In the genomic region with DNA sequence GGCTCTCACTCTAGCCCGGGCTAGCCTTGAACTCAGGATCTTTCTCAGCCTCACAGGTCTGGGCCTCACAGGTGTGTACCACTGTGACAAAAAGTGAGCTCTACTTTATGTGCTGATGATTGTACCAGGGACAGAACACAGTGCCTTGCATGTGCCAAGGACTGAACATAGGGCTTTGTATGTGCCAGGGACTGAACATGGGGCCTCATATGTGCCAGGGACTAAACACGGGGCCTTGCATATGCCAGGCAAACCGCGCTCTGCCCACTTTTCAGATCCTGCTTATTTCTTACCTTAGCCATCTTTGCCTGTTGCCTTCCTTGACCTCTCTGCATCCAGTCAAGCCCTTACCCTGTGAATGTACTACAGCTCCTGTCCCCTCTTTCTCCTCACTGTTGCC, we compare ENCODE assay signal across 36 mouse cellular contexts. TPM values are rescaled to one million over a fixed set of nuclear protein-coding genes. Genes with fewer than 3 reads are reported as not detected.
DNase-seq lines count a peak whose midpoint lies in the region; ATAC-seq and TF ChIP-seq lines count a peak whose summit lies in the region.
"Had no signal": no experiment of that assay in that cellular context is flagged by ENCODE, and none has a peak within 500 bp of the region (broad histone marks: within the 10 kb centered on the region; RNA-seq: fewer than 3 reads in every experiment).

No protein-coding gene starts in this region.

- no peak for DNase-seq in cerebellum, adult 2 months
- no peak for DNase-seq in cerebellum, postnatal 4 days (ENCODE audit: low spot score in 2 of 2)
- DNase-seq in hindbrain, embryonic 14.5 days (ENCODE audit: low spot score): no peak
- DNase-seq in midbrain, postnatal 0 days (ENCODE audit: low spot score): no peak
- no peak for DNase-seq in embryo, embryonic 9.5 days (ENCODE audit: extremely low spot score)
- DNase-seq: adrenal gland, postnatal 10 days; cerebellum, adult 11-12 months; forebrain, postnatal 0 days; gastrocnemius, postnatal 10 days; kidney, adult 8-10 months; kidney, postnatal 4 days; layer of hippocampus, adult 9-11 months; lung, adult 18-20 months; lung, postnatal 4 days; right cerebral cortex, postnatal 14 days; thymus, postnatal 14 days had no signal

- no peak overlapping the region for H3K4me3 ChIP-seq in cerebellum, adult 2 months (replicated peaks; ENCODE audit: insufficient read depth, low read depth, low read length)
- H3K4me3 ChIP-seq in hindbrain, embryonic 13.5 days: no peak overlapping the region
- no peak overlapping the region for H3K4me3 ChIP-seq in hindbrain, embryonic 14.5 days (replicated peaks; ENCODE audit: low read length)
- H3K4me3 ChIP-seq in erythroblast, embryonic 14.5 days (replicated peaks): peak overlapping the region; percentile 40
- H3K4me3 ChIP-seq in liver, embryonic 16.5 days (ENCODE audit: low read depth, low read length): peak overlapping the region; percentile 7; the same call in 1 of the 2 replicates
- no peak overlapping the region for H3K4me3 ChIP-seq in midbrain, postnatal 0 days (ENCODE audit: low read depth, low read length)
- H3K4me3 ChIP-seq: embryonic facial prominence, embryonic 12.5 days; forebrain, embryonic 12.5 days; heart, embryonic 10.5 days; hindbrain, embryonic 10.5 days; intestine, embryonic 15.5 days; limb, embryonic 12.5 days; midbrain, embryonic 13.5 days; stomach, embryonic 15.5 days had no signal

- 0 out of 2 replicates have a peak overlapping the region, but pooled peaks have one; percentile 19 for H3K9ac ChIP-seq in hindbrain, embryonic 13.5 days
- no peak overlapping the region for H3K9ac ChIP-seq in hindbrain, embryonic 14.5 days
- peak overlapping the region; percentile 64 for H3K9ac ChIP-seq in liver, embryonic 16.5 days (ENCODE audit: low read depth, low read length)
- H3K9ac ChIP-seq in midbrain, postnatal 0 days (replicated peaks; ENCODE audit: low read length, poor library complexity, severe bottlenecking): no peak overlapping the region
- H3K9ac ChIP-seq: embryonic facial prominence, embryonic 12.5 days; forebrain, embryonic 12.5 days; forebrain, postnatal 0 days; intestine, embryonic 15.5 days; limb, embryonic 12.5 days; midbrain, embryonic 13.5 days; stomach, embryonic 15.5 days had no signal

- WGBS in cerebellum, adult 2 months: 59% methylated on average over 4 of the region's 4 CpGs
- WGBS in hindbrain, embryonic 13.5 days: 97% methylated on average over 4 of the region's 4 CpGs
- WGBS in hindbrain, embryonic 14.5 days: 96% methylated on average over 4 of the region's 4 CpGs
- 87% methylated on average over 4 of the region's 4 CpGs for whole genome bisulfite sequencing in liver, embryonic 16.5 days (ENCODE audit: insufficient replicate concordance)
- 98% methylated on average over 4 of the region's 4 CpGs for WGBS in midbrain, postnatal 0 days

- H3K9me3 ChIP-seq in hindbrain, embryonic 13.5 days: no peaks in the 10 kb centered on the region
- no peaks in the 10 kb centered on the region for H3K9me3 ChIP-seq in hindbrain, embryonic 14.5 days (ENCODE audit: control insufficient read depth, low read length)
- no peaks in the 10 kb centered on the region for H3K9me3 ChIP-seq in erythroblast, embryonic 14.5 days (ENCODE audit: control insufficient read depth, low read length)
- H3K9me3 ChIP-seq in liver, embryonic 16.5 days (replicated peaks; ENCODE audit: control insufficient read depth, low read length): no peaks in the 10 kb centered on the region
- no peaks in the 10 kb centered on the region for H3K9me3 ChIP-seq in midbrain, postnatal 0 days (ENCODE audit: low read length)
- H3K9me3 ChIP-seq: embryonic facial prominence, embryonic 12.5 days; forebrain, embryonic 12.5 days; heart, embryonic 10.5 days; hindbrain, embryonic 10.5 days; intestine, embryonic 15.5 days; limb, embryonic 12.5 days; midbrain, embryonic 13.5 days; stomach, embryonic 15.5 days had no signal

- TF ChIP-seq POLR2A in cerebellum, adult 2 months (IDR thresholded peaks at IDR 0.05; ENCODE audit: borderline replicate concordance, insufficient read depth, low read length): no peak

- H3K4me2 ChIP-seq in hindbrain, embryonic 13.5 days: no peak overlapping the region
- H3K4me2 ChIP-seq in hindbrain, embryonic 14.5 days (replicated peaks): no peak overlapping the region
- H3K4me2 ChIP-seq in liver, embryonic 16.5 days (ENCODE audit: low read depth, low read length): peak overlapping the region; percentile 46
- no peak overlapping the region for H3K4me2 ChIP-seq in midbrain, postnatal 0 days (ENCODE audit: low read depth, low read length, poor library complexity, severe bottlenecking)
- H3K4me2 ChIP-seq: embryonic facial prominence, embryonic 12.5 days; forebrain, embryonic 12.5 days; intestine, embryonic 15.5 days; limb, embryonic 12.5 days; midbrain, embryonic 13.5 days; stomach, embryonic 15.5 days had no signal

- ATAC-seq in hindbrain, embryonic 13.5 days (ENCODE audit: low FRiP score): no peak
- ATAC-seq in hindbrain, embryonic 14.5 days (ENCODE audit: low FRiP score): no peak
- ATAC-seq in liver, embryonic 16.5 days (ENCODE audit: low read depth): no peak
- no peak for ATAC-seq in midbrain, postnatal 0 days (ENCODE audit: low FRiP score)
- ATAC-seq: forebrain, postnatal 0 days; lung, postnatal 0 days; midbrain, embryonic 13.5 days; Patski had no signal

- no peak for TF ChIP-seq CTCF in cerebellum, adult 2 months (IDR thresholded peaks at IDR 0.05; ENCODE audit: borderline replicate concordance, insufficient read depth, low read depth, low read length)
- TF ChIP-seq CTCF in midbrain, postnatal 0 days (IDR thresholded peaks at IDR 0.05): no peak

- H3K36me3 ChIP-seq in hindbrain, embryonic 13.5 days: peaks cover 93% of the 10 kb centered on the region
- peaks cover 88% of the 10 kb centered on the region for H3K36me3 ChIP-seq in hindbrain, embryonic 14.5 days (replicated peaks; ENCODE audit: control insufficient read depth, insufficient read depth)
- H3K36me3 ChIP-seq in erythroblast, embryonic 14.5 days (ENCODE audit: control insufficient read depth): peaks cover 96% of the 10 kb centered on the region
- H3K36me3 ChIP-seq in liver, embryonic 16.5 days (ENCODE audit: control insufficient read depth, insufficient read depth): peaks cover 68% of the 10 kb centered on the region
- peaks cover 50% of the 10 kb centered on the region for H3K36me3 ChIP-seq in midbrain, postnatal 0 days (ENCODE audit: insufficient read depth, low read length)

- peaks cover 10% of the 10 kb centered on the region; the same call in 1 of the 2 replicates for H3K4me1 ChIP-seq in cerebellum, adult 2 months (ENCODE audit: control insufficient read depth, insufficient read depth, low read length)
- H3K4me1 ChIP-seq in hindbrain, embryonic 13.5 days (replicated peaks): no peaks in the 10 kb centered on the region
- H3K4me1 ChIP-seq in hindbrain, embryonic 14.5 days (replicated peaks; ENCODE audit: control insufficient read depth, insufficient read depth, low read length): no peaks in the 10 kb centered on the region
- H3K4me1 ChIP-seq in erythroblast, embryonic 14.5 days (ENCODE audit: control insufficient read depth): peaks cover 81% of the 10 kb centered on the region
- peaks cover 61% of the 10 kb centered on the region for H3K4me1 ChIP-seq in liver, embryonic 16.5 days (ENCODE audit: control insufficient read depth, low read depth, low read length)
- H3K4me1 ChIP-seq in midbrain, postnatal 0 days (ENCODE audit: insufficient read depth, low read length): no peaks in the 10 kb centered on the region
- H3K4me1 ChIP-seq: embryonic facial prominence, embryonic 12.5 days; forebrain, embryonic 12.5 days; hindbrain, embryonic 10.5 days; intestine, embryonic 15.5 days; limb, embryonic 12.5 days; midbrain, embryonic 13.5 days; stomach, embryonic 15.5 days had no signal

- 0 out of 2 replicates have a peak overlapping the region, but pooled peaks have one; percentile 11 for H3K27ac ChIP-seq in cerebellum, adult 2 months (ENCODE audit: insufficient read depth, low read length)
- no peak overlapping the region for H3K27ac ChIP-seq in hindbrain, embryonic 13.5 days
- no peak overlapping the region for H3K27ac ChIP-seq in hindbrain, embryonic 14.5 days
- peak overlapping the region; percentile 93 for H3K27ac ChIP-seq in liver, embryonic 16.5 days (ENCODE audit: low read length)
- H3K27ac ChIP-seq in midbrain, postnatal 0 days (ENCODE audit: low read depth, low read length): no peak overlapping the region
- H3K27ac ChIP-seq: embryonic facial prominence, embryonic 12.5 days; forebrain, embryonic 12.5 days; heart, embryonic 10.5 days; hindbrain, embryonic 10.5 days; intestine, embryonic 15.5 days; kidney, postnatal 0 days; limb, embryonic 12.5 days; midbrain, embryonic 13.5 days; stomach, embryonic 15.5 days had no signal

- no peaks in the 10 kb centered on the region for H3K27me3 ChIP-seq in cerebellum, adult 2 months (ENCODE audit: control insufficient read depth, insufficient read depth, low read length)
- no peaks in the 10 kb centered on the region for H3K27me3 ChIP-seq in hindbrain, embryonic 13.5 days
- H3K27me3 ChIP-seq in hindbrain, embryonic 14.5 days (ENCODE audit: control insufficient read depth, insufficient read depth, low read length): no peaks in the 10 kb centered on the region
- H3K27me3 ChIP-seq in erythroblast, embryonic 14.5 days (ENCODE audit: control insufficient read depth): no peaks in the 10 kb centered on the region
- no peaks in the 10 kb centered on the region for H3K27me3 ChIP-seq in liver, embryonic 16.5 days (ENCODE audit: control insufficient read depth, insufficient read depth, low read depth, low read length)
- H3K27me3 ChIP-seq in midbrain, postnatal 0 days (ENCODE audit: insufficient read depth, low read length): no peaks in the 10 kb centered on the region
- H3K27me3 ChIP-seq: CH12.LX; embryonic facial prominence, embryonic 12.5 days; forebrain, embryonic 12.5 days; intestine, embryonic 15.5 days; limb, embryonic 12.5 days; midbrain, embryonic 13.5 days; Patski; stomach, embryonic 15.5 days had no signal

RNA-seq across cellular contexts. Expression of gene Ube2c, which starts 7.7 kb away (rescaled TPM):
- polyA plus RNA-seq in cerebellum, adult 2 months (2012; rRNA removed): 0.55 and 1.0 TPM in 2 replicates
- polyA plus RNA-seq in hindbrain, embryonic 13.5 days (2015; fragmentation: Nextera tagmentation; extraction: Ambion mirVana): 97.2 and 108 TPM in 2 replicates
- 59.4 and 67.9 TPM in 2 replicates for polyA plus RNA-seq in hindbrain, embryonic 14.5 days (2014; fragmentation: Nextera tagmentation; extraction: Ambion mirVana)
- polyA plus RNA-seq in erythroblast, embryonic 14.5 days (2012): 158 and 179 TPM in 2 replicates
- 632 and 661 TPM in 2 replicates for polyA plus RNA-seq in liver, embryonic 16.5 days (2015; fragmentation: Nextera tagmentation; extraction: Ambion mirVana)
- total RNA-seq in midbrain, postnatal 0 days (2014; rRNA removed): 14.6 and 38.5 TPM in 2 replicates
- 18.1 and 18.4 TPM in 2 replicates for polyA plus RNA-seq in midbrain, postnatal 0 days (2015; fragmentation: Nextera tagmentation; extraction: Ambion mirVana)

RNA-seq across cellular contexts. Expression of gene Dnttip1, which starts 16.2 kb away (rescaled TPM):
- polyA plus RNA-seq in cerebellum, adult 2 months (2012; rRNA removed): 43.1 and 44.3 TPM in 2 replicates
- 65.0 and 72.3 TPM in 2 replicates for polyA plus RNA-seq in hindbrain, embryonic 13.5 days (2015; fragmentation: Nextera tagmentation; extraction: Ambion mirVana)
- polyA plus RNA-seq in hindbrain, embryonic 14.5 days (2014; fragmentation: Nextera tagmentation; extraction: Ambion mirVana): 46.6 and 50.3 TPM in 2 replicates
- polyA plus RNA-seq in erythroblast, embryonic 14.5 days (2012): 16.3 and 17.4 TPM in 2 replicates
- polyA plus RNA-seq in liver, embryonic 16.5 days (2015; fragmentation: Nextera tagmentation; extraction: Ambion mirVana): 40.1 and 43.1 TPM in 2 replicates
- total RNA-seq in midbrain, postnatal 0 days (2014; rRNA removed): 18.5 and 24.7 TPM in 2 replicates
- 48.4 and 54.2 TPM in 2 replicates for polyA plus RNA-seq in midbrain, postnatal 0 days (2015; fragmentation: Nextera tagmentation; extraction: Ambion mirVana)

RNA-seq across cellular contexts. Expression of gene Wfdc3, which starts 16.2 kb away (rescaled TPM):
- polyA plus RNA-seq in cerebellum, adult 2 months (2012; rRNA removed): 0.84 and 0.93 TPM in 2 replicates
- polyA plus RNA-seq in hindbrain, embryonic 13.5 days (2015; fragmentation: Nextera tagmentation; extraction: Ambion mirVana): 0.95 and 1.2 TPM in 2 replicates
- 0.78 and 1.4 TPM in 2 replicates for polyA plus RNA-seq in hindbrain, embryonic 14.5 days (2014; fragmentation: Nextera tagmentation; extraction: Ambion mirVana)
- 0.04 and 0.07 TPM in 2 replicates for polyA plus RNA-seq in erythroblast, embryonic 14.5 days (2012)
- polyA plus RNA-seq in liver, embryonic 16.5 days (2015; fragmentation: Nextera tagmentation; extraction: Ambion mirVana): 1.5 and 1.7 TPM in 2 replicates
- total RNA-seq in midbrain, postnatal 0 days (2014; rRNA removed): 0.16 and 1.3 TPM in 2 replicates
- polyA plus RNA-seq in midbrain, postnatal 0 days (2015; fragmentation: Nextera tagmentation; extraction: Ambion mirVana): 0.60 and 0.97 TPM in 2 replicates
- total RNA-seq: gastrocnemius, postnatal 10 days; megakaryocyte-erythroid progenitor cell, adult 5-6 weeks; monocyte, adult 5-6 weeks had no signal

RNA-seq across cellular contexts. Expression of gene Tnnc2, which starts 17.8 kb away (rescaled TPM):
- polyA plus RNA-seq in cerebellum, adult 2 months (2012; rRNA removed): 0.57 and 0.62 TPM in 2 replicates
- 1.3 and 3.9 TPM in 2 replicates for polyA plus RNA-seq in hindbrain, embryonic 13.5 days (2015; fragmentation: Nextera tagmentation; extraction: Ambion mirVana)
- polyA plus RNA-seq in hindbrain, embryonic 14.5 days (2014; fragmentation: Nextera tagmentation; extraction: Ambion mirVana): 0.39 TPM in 1 of 2 replicates, not detected in the other
- not detected in 2 replicates for polyA plus RNA-seq in erythroblast, embryonic 14.5 days (2012)
- 29.4 and 67.5 TPM in 2 replicates for polyA plus RNA-seq in liver, embryonic 16.5 days (2015; fragmentation: Nextera tagmentation; extraction: Ambion mirVana)
- total RNA-seq in midbrain, postnatal 0 days (2014; rRNA removed): not detected in 2 replicates
- 0.31 and 0.62 TPM in 2 replicates for polyA plus RNA-seq in midbrain, postnatal 0 days (2015; fragmentation: Nextera tagmentation; extraction: Ambion mirVana)
- total RNA-seq: CH12.LX; hindbrain, postnatal 0 days; megakaryocyte-erythroid progenitor cell, adult 5-6 weeks; MEL; monocyte, adult 5-6 weeks had no signal
- polyA plus RNA-seq: hindbrain, embryonic 10.5 days; midbrain, embryonic 13.5 days; small intestine, adult 2 months had no signal

RNA-seq across cellular contexts. Expression of gene Snx21, which starts 23.7 kb away (rescaled TPM):
- 70.7 and 70.8 TPM in 2 replicates for polyA plus RNA-seq in cerebellum, adult 2 months (2012; rRNA removed)
- 21.0 and 22.4 TPM in 2 replicates for polyA plus RNA-seq in hindbrain, embryonic 13.5 days (2015; fragmentation: Nextera tagmentation; extraction: Ambion mirVana)
- polyA plus RNA-seq in hindbrain, embryonic 14.5 days (2014; fragmentation: Nextera tagmentation; extraction: Ambion mirVana): 33.3 and 40.8 TPM in 2 replicates
- polyA plus RNA-seq in erythroblast, embryonic 14.5 days (2012): 1.5 and 2.4 TPM in 2 replicates
- 9.4 and 12.1 TPM in 2 replicates for polyA plus RNA-seq in liver, embryonic 16.5 days (2015; fragmentation: Nextera tagmentation; extraction: Ambion mirVana)
- 80.8 and 100 TPM in 2 replicates for total RNA-seq in midbrain, postnatal 0 days (2014; rRNA removed)
- 50.8 and 54.1 TPM in 2 replicates for polyA plus RNA-seq in midbrain, postnatal 0 days (2015; fragmentation: Nextera tagmentation; extraction: Ambion mirVana)

Comparison
In these comparisons a context has a peak if more than half of its experiments do, and no peak if none do; other contexts are left out.
1. H3K9ac ChIP-seq: peak in hindbrain, embryonic 13.5 days (single experiment) and liver, embryonic 16.5 days (single experiment); none in hindbrain, embryonic 14.5 days (single experiment) and midbrain, postnatal 0 days (single experiment).
2. H3K27ac ChIP-seq: peak in cerebellum, adult 2 months (single experiment) and liver, embryonic 16.5 days (single experiment); none in hindbrain, embryonic 13.5 days (single experiment), hindbrain, embryonic 14.5 days (single experiment) and midbrain, postnatal 0 days (single experiment).
3. H3K4me3 ChIP-seq: peak in erythroblast, embryonic 14.5 days (single experiment) and liver, embryonic 16.5 days (single experiment); none in cerebellum, adult 2 months (single experiment), hindbrain, embryonic 13.5 days (single experiment), hindbrain, embryonic 14.5 days (single experiment) and midbrain, postnatal 0 days (single experiment).